Mouse (Mus musculus): Measurements from ENCODE around the gene Usp12.

GRCm38 (mm10) chr5:146727006-146727405 is 67.8 kb downstream of the Usp12 start:
- no peak for TF ChIP-seq CTCF (IDR thresholded peaks at IDR 0.05; ENCODE audit: low read depth, low read length)
- no peak for TF ChIP-seq GATA1 (IDR thresholded peaks at IDR 0.05; ENCODE audit: borderline replicate concordance, low read length)
- TF ChIP-seq TAL1 (conservative IDR thresholded peaks at IDR 0.05; ENCODE audit: low read depth, low read length), result no peak
- no peak for TF ChIP-seq GATA2 (IDR thresholded peaks at IDR 0.05; ENCODE audit: borderline replicate concordance, low read depth, low read length)

All from G1E (cell line).